Mouse (Mus musculus) hematopoietic stem cell, adult 5-6 weeks (primary cell): Measurements from ENCODE around the gene Map1b. TPM values are rescaled to one million over a fixed set of nuclear protein-coding genes. Genes with fewer than 3 reads are reported as not detected.

Experiments
- ATAC-seq, 2 experiments: fragments of 125-278 bp in 1 of 2; replicated peaks in 1 of 2; 2 replicates each; pipeline ENCODE4 v1.8.0; 2016 to 2017; ENCODE audit warnings: inconsistent platforms in 2 of 2, mild to moderate bottlenecking in 2 of 2, moderate number of reproducible peaks in 2 of 2, low read depth in 1 of 2, moderate TSS enrichment in 1 of 2; ENCODE audit not compliant: low FRiP score in 2 of 2, poor library complexity in 2 of 2, severe bottlenecking in 2 of 2, insufficient read depth in 1 of 2, low TSS enrichment in 1 of 2
- total RNA-seq: library from RNA; stranded (forward); fragments of 172-1452, 232-1000 nt; gene quantifications from 2 replicates; pipeline ENCODE4 v1.2.3, GENCODE M21; 2017

Map1b gene
- total RNA-seq, 1 experiment from 2014 or later, result 0.15 TPM

- no peak for ATAC-seq
Observed at GRCm38 (mm10) chr13:99502126-99502744, 14.1 kb downstream of the Map1b start.

GRCm38 (mm10) chr13:99501393-99501792 is 14.9 kb downstream of the Map1b start:
- no peak for ATAC-seq

- no peak for ATAC-seq
Observed at GRCm38 (mm10) chr13:99500609-99501008, 15.7 kb downstream of the Map1b start.

- no peak for ATAC-seq
Observed at GRCm38 (mm10) chr13:99499764-99500163, 16.6 kb downstream of the Map1b start.

GRCm38 (mm10) chr13:99496106-99496505 is 20.2 kb downstream of the Map1b start:
- ATAC-seq, result peak in 1 of 2 experiments; percentile 56; a peak in 2 of 4 replicates

- ATAC-seq, result no peak
Observed at GRCm38 (mm10) chr13:99494416-99494815, 21.9 kb downstream of the Map1b start.

- no peak for ATAC-seq
Observed at GRCm38 (mm10) chr13:99493304-99493904, 22.9 kb downstream of the Map1b start.

- no peak for ATAC-seq
Observed at GRCm38 (mm10) chr13:99492619-99493303, 23.6 kb downstream of the Map1b start.

GRCm38 (mm10) chr13:99489998-99490397 is 26.3 kb downstream of the Map1b start:
- no peak for ATAC-seq

GRCm38 (mm10) chr13:99489175-99489574 is 27.2 kb downstream of the Map1b start:
- ATAC-seq, result no peak

- no peak for ATAC-seq
Observed at GRCm38 (mm10) chr13:99485861-99486260, 30.5 kb downstream of the Map1b start.

- no peak for ATAC-seq
Observed at GRCm38 (mm10) chr13:99485331-99485733, 31.0 kb downstream of the Map1b start.

GRCm38 (mm10) chr13:99484905-99485304 is 31.4 kb downstream of the Map1b start:
- ATAC-seq, result no peak

GRCm38 (mm10) chr13:99483433-99483832 is 32.9 kb downstream of the Map1b start:
- no peak for ATAC-seq

- peak; percentile 85 to 88 for ATAC-seq
Observed at GRCm38 (mm10) chr13:99475488-99475887, 40.9 kb downstream of the Map1b start.

GRCm38 (mm10) chr13:99475033-99475432 is 41.3 kb downstream of the Map1b start:
- ATAC-seq, result no peak

GRCm38 (mm10) chr13:99474108-99474507 is 42.2 kb downstream of the Map1b start:
- ATAC-seq, result no peak

GRCm38 (mm10) chr13:99472028-99472427 is 44.3 kb downstream of the Map1b start:
- ATAC-seq, result no peak
